Mouse (Mus musculus): ENCODE results near the gene Unc13a. TPM values are rescaled to one million over a fixed set of nuclear protein-coding genes. Genes with fewer than 3 reads are reported as not detected.
A peak's percentile ranks its signal among the peaks of the same experiment; 100 is the strongest.

Gene Unc13a
- polyA plus RNA-seq, 1 experiment from 2014 or later, result 0.46 TPM

DNA sequence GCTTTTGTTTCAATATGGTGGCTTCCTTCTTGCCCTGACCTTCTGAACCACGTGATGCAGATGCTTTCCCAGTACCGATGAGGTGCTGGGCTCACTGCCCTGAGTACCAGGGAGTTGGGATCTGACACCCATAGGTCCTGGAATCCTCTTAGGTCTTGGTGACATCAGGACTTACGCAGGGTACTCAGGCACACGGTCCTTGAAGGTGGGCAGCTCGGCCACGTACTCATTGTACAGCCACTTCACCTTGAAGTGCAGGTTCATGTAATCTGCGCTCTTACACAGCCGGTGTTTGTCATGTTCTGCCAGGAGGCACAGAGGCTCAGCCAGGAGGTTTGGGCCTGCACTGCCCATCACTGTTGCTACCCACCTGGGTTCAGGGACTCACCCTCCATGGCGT is 26.0 kb downstream of the Unc13a start:
- Histone ChIP-seq H3K9me3 (ENCODE audit: low read depth, low read length) (no peaks in the 10 kb centered on the region), H3K4me2 (no peak overlapping the region), H3K36me3 (ENCODE audit: insufficient read depth) (no peaks in the 10 kb centered on the region), H3K4me1 (ENCODE audit: insufficient read depth) (no peaks in the 10 kb centered on the region), H3K9ac (no peak overlapping the region), H3K4me3 (ENCODE audit: low read depth, low read length) (no peak overlapping the region), H3K27ac (ENCODE audit: low read depth) (no peak overlapping the region), H3K27me3 (ENCODE audit: insufficient read depth, low read length) (no peaks in the 10 kb centered on the region)
- DNase-seq, result no peak
- 55% methylated on average over 9 of the region's 9 CpGs for WGBS
- no peak for TF ChIP-seq CTCF (IDR thresholded peaks at IDR 0.05; ENCODE audit: low read depth)
- ATAC-seq (ENCODE audit: insufficient read depth), result no peak

DNA sequence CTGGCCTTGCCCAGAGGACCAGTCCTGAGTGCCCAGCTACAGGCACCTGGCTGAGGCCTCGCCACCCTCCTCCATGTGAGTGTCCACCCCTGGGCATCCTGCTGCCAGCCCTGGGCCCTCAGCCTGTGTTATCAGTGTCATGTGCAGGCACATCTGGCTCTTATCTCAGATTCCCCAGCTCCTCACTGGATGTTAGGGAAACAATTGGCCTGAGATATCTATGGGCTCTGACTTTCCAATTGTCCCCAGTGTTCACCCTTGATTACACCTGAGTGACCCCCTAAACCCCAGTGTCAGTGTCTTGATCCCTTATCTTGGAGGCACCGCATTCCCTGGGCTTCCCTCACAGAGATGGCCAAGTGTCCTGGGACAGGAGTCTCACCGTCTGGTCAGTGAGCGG is 32.2 kb downstream of the Unc13a start:
- Histone ChIP-seq H3K4me1 (ENCODE audit: insufficient read depth) (0 out of 2 replicates have a peak, but pooled peaks cover under 1% of the 10 kb centered on the region), H3K4me3 (ENCODE audit: low read depth, low read length) (no peak overlapping the region), H3K36me3 (ENCODE audit: insufficient read depth) (no peaks in the 10 kb centered on the region), H3K27ac (ENCODE audit: low read depth) (no peak overlapping the region), H3K9me3 (ENCODE audit: low read depth, low read length) (no peaks in the 10 kb centered on the region), H3K9ac (no peak overlapping the region), H3K4me2 (no peak overlapping the region), H3K27me3 (ENCODE audit: insufficient read depth, low read length) (peaks cover 7% of the 10 kb centered on the region; the same call in 1 of the 2 replicates)
- DNase-seq, result no peak
- no peak for ATAC-seq (ENCODE audit: insufficient read depth)
- no peak for TF ChIP-seq CTCF (IDR thresholded peaks at IDR 0.05; ENCODE audit: low read depth)
- 84% methylated on average over 4 of the region's 4 CpGs for WGBS

DNA sequence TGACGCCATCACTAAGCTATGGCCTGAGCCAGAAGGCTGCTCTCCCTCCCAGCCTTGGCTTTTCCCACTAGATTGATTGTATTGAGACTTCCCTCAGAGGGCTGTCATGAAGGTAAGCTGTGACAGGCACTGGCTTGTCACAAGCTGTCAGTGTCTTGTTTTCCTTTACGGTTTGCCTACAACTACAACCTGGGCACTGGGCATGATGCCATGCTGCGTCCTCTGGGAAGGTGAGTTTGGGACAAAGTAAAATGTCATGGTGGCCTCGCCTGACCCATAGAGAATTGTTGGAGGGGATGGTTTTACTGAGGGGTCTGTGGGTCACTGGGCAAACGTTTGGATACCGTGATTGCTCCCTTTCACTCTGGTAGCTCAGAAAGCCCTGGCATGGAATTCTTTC is 33.2 kb downstream of the Unc13a start:
- Histone ChIP-seq H3K27me3 (ENCODE audit: insufficient read depth, low read length) (peaks cover 13% of the 10 kb centered on the region; the same call in 1 of the 2 replicates), H3K4me1 (ENCODE audit: insufficient read depth) (peaks cover 3% of the 10 kb centered on the region; the same call in 1 of the 2 replicates), H3K9ac (no peak overlapping the region), H3K27ac (ENCODE audit: low read depth) (no peak overlapping the region), H3K9me3 (ENCODE audit: low read depth, low read length) (no peaks in the 10 kb centered on the region), H3K4me2 (no peak overlapping the region), H3K4me3 (ENCODE audit: low read depth, low read length) (no peak overlapping the region), H3K36me3 (ENCODE audit: insufficient read depth) (no peaks in the 10 kb centered on the region)
- ATAC-seq (ENCODE audit: insufficient read depth), result no peak
- DNase-seq, result no peak
- 70% methylated on average over 6 of the region's 6 CpGs for WGBS
- TF ChIP-seq CTCF (IDR thresholded peaks at IDR 0.05; ENCODE audit: low read depth), result no peak

DNA sequence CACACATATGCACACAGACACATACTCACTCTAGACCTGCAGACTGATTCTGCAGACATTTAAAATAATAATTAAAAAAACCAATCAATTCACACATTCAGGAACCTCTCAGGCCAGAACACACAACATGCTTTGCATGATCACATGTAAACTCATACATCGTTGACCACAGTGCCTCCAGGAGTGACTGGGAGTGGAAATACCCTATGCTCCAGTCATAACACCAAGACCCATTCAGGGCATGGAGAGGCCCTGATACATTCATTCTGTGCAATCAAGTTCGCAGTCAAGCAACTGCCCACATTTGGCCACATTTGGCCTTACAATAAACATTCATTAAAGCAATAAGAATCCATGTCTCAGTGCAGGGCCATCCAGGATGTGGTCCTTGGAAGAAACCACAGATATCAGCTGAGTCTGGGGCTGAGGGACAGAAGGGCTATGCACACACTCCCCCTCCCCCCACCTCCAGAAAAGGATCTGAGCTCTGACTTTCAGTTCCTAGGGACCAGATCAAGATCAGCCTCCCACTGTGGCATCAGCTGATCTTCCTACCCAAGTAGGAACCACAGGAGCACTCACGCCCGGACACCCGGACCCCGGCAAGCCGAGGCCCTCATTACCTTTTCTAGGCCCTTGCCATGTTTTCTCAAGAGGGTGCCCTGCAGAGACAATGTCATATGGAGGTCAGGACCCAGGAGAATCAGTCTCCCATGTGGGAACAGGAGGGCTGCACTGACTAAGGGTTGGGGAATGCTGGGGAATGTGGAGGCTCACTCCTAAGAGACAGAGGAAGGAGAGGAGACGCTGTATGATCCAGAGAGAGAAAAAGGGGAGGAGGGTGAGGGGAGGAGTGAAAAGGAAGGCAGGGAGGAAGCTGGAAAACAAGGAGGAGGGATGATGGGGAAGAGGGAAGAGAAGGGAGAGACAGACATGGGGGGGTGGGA is 34.1 kb downstream of the Unc13a start:
- Histone ChIP-seq H3K9me3 (ENCODE audit: low read depth, low read length) (peaks cover 5% of the 10 kb centered on the region; the same call in 1 of the 2 replicates), H3K27ac (ENCODE audit: low read depth) (no peak overlapping the region), H3K4me3 (ENCODE audit: low read depth, low read length) (no peak overlapping the region), H3K36me3 (ENCODE audit: insufficient read depth) (no peaks in the 10 kb centered on the region), H3K9ac (no peak overlapping the region), H3K4me1 (ENCODE audit: insufficient read depth) (peaks cover 3% of the 10 kb centered on the region; the same call in 1 of the 2 replicates), H3K4me2 (no peak overlapping the region), H3K27me3 (ENCODE audit: insufficient read depth, low read length) (peaks cover 13% of the 10 kb centered on the region; the same call in 1 of the 2 replicates)
- 48% methylated on average over 8 of the region's 8 CpGs for WGBS
- no peak for TF ChIP-seq CTCF (IDR thresholded peaks at IDR 0.05; ENCODE audit: low read depth)
- DNase-seq (no peak), ATAC-seq (ENCODE audit: insufficient read depth) (no peak)

DNA sequence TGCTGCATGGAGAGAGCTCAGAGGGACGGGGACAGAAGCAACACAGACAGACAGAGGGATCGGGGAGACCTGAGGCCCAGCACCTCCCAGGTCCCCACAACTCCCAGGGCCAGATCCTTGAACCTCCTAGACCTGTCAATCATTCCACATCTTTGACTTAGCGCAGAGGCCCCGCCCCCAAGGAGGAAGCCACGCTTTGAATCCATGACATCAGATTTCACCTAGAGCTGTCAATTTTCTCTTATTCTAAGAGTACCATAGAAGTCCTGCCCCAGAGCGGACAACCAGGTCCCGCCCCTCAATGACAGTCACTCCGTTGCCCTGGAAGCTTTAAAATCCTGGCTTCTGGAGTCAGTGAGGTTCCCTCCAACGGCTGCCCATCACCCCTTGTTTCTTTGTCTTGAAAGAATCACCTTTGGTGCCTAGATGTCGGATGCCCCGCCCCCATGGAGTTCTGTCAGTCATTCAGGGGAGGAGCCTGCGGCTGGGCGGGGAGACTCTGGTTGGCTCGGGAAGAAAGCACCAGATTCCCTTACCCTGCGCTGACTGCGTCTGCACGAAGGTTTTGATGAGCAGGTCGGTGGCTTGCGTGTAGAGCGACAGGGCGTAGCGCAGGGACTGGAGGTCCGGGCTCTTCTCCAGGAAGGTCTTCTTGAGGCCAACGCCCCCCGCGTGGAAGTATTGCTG is 37.4 kb downstream of the Unc13a start:
- no peak for TF ChIP-seq CTCF (IDR thresholded peaks at IDR 0.05; ENCODE audit: low read depth)
- DNase-seq (peak; percentile 70), ATAC-seq (ENCODE audit: insufficient read depth) (no peak)
- peaks cover 5% of the 10 kb centered on the region; the same call in 1 of the 2 replicates for H3K9me3 ChIP-seq (ENCODE audit: low read depth, low read length)
- H3K4me3 ChIP-seq (ENCODE audit: low read depth, low read length), result peak overlapping the region; percentile 11; the same call in 1 of the 2 replicates
- H3K36me3 ChIP-seq (ENCODE audit: insufficient read depth), result no peaks in the 10 kb centered on the region
- peaks cover 9% of the 10 kb centered on the region; the same call in 1 of the 2 replicates for H3K4me1 ChIP-seq (ENCODE audit: insufficient read depth)
- H3K27ac ChIP-seq (ENCODE audit: low read depth), result no peak overlapping the region
- 2% methylated on average over 26 of the region's 26 CpGs for WGBS
- H3K9ac ChIP-seq, result no peak overlapping the region; the same call in 1 of the 2 replicates
- H3K27me3 ChIP-seq (ENCODE audit: insufficient read depth, low read length), result peaks cover 13% of the 10 kb centered on the region; the same call in 1 of the 2 replicates
- H3K4me2 ChIP-seq, result peak overlapping the region; percentile 48

DNA sequence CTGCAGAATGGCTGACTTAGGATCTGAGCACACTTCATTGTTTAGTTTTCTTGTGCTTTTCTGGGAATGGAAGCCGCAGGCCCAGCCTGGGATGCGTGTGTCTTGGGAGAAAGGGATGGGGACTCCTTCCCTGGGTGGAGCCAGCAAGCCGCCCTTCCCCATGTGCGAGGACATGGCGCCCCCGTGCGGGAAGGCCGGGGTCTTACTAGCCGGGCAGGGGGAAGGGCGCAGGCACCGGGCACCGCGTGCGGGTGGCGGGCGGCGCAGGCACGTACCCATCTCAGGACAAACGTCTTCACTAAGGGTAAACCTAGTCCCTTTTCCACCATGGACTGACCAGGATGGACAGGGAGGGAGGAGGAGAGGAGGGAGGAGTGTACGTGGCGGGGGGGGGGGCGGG is 38.4 kb downstream of the Unc13a start:
- H3K4me3 ChIP-seq (ENCODE audit: low read depth, low read length), result no peak overlapping the region
- no peaks in the 10 kb centered on the region for H3K36me3 ChIP-seq (ENCODE audit: insufficient read depth)
- peaks cover 13% of the 10 kb centered on the region for H3K4me1 ChIP-seq (ENCODE audit: insufficient read depth)
- H3K4me2 ChIP-seq, result 0 out of 2 replicates have a peak overlapping the region, but pooled peaks have one; percentile 20
- DNase-seq (peak; percentile 42), ATAC-seq (ENCODE audit: insufficient read depth) (no peak)
- peak; percentile 50 for TF ChIP-seq CTCF (IDR thresholded peaks at IDR 0.05; ENCODE audit: low read depth)
- 14% methylated on average over 19 of the region's 22 CpGs for WGBS
- H3K27ac ChIP-seq (ENCODE audit: low read depth), result no peak overlapping the region
- H3K9me3 ChIP-seq (ENCODE audit: low read depth, low read length), result peaks cover 5% of the 10 kb centered on the region; the same call in 1 of the 2 replicates
- H3K27me3 ChIP-seq (ENCODE audit: insufficient read depth, low read length), result peaks cover 13% of the 10 kb centered on the region; the same call in 1 of the 2 replicates
- no peak overlapping the region for H3K9ac ChIP-seq
